Mouse (Mus musculus): Measurements from ENCODE around the gene Cap2.

Gene Cap2

GRCm38 (mm10) chr13:46554736-46555135, 53.1 kb downstream of the Cap2 start:
- no peak for DNase-seq (ENCODE audit: extremely low spot score, low read depth, low spot score)

- DNase-seq (ENCODE audit: extremely low spot score, low read depth, low spot score), result no peak
These were observed 64.3 kb downstream of the Cap2 start for GRCm38 (mm10) chr13:46565913-46566312.

- DNase-seq (ENCODE audit: extremely low spot score, low read depth, low spot score), result no peak
These were observed 67.8 kb downstream of the Cap2 start for GRCm38 (mm10) chr13:46569469-46569868.

- DNase-seq (ENCODE audit: extremely low spot score, low read depth, low spot score), result no peak
These were observed 69.5 kb downstream of the Cap2 start for GRCm38 (mm10) chr13:46571141-46571592.

GRCm38 (mm10) chr13:46571961-46572647, 70.5 kb downstream of the Cap2 start:
- no peak for DNase-seq (ENCODE audit: extremely low spot score, low read depth, low spot score)

GRCm38 (mm10) chr13:46572648-46573163, 71.1 kb downstream of the Cap2 start:
- DNase-seq (ENCODE audit: extremely low spot score, low read depth, low spot score), result no peak

GRCm38 (mm10) chr13:46574201-46574600, 72.6 kb downstream of the Cap2 start:
- DNase-seq (ENCODE audit: extremely low spot score, low read depth, low spot score), result no peak

- no peak for DNase-seq (ENCODE audit: extremely low spot score, low read depth, low spot score)
These were observed 73.1 kb downstream of the Cap2 start for GRCm38 (mm10) chr13:46574707-46575106.

GRCm38 (mm10) chr13:46584860-46585259, 83.2 kb downstream of the Cap2 start:
- no peak for DNase-seq (ENCODE audit: extremely low spot score, low read depth, low spot score)

GRCm38 (mm10) chr13:46587717-46588289, 86.2 kb downstream of the Cap2 start:
- no peak for DNase-seq (ENCODE audit: extremely low spot score, low read depth, low spot score)

- no peak for DNase-seq (ENCODE audit: extremely low spot score, low read depth, low spot score)
These were observed 87.0 kb downstream of the Cap2 start for GRCm38 (mm10) chr13:46588606-46589005.

GRCm38 (mm10) chr13:46590885-46591284, 89.2 kb downstream of the Cap2 start:
- no peak for DNase-seq (ENCODE audit: extremely low spot score, low read depth, low spot score)

GRCm38 (mm10) chr13:46600694-46601093, 99.0 kb downstream of the Cap2 start:
- no peak for DNase-seq (ENCODE audit: extremely low spot score, low read depth, low spot score)

- no peak for DNase-seq (ENCODE audit: extremely low spot score, low read depth, low spot score)
These were observed 99.7 kb downstream of the Cap2 start for GRCm38 (mm10) chr13:46601386-46601785.

- no peak for DNase-seq (ENCODE audit: extremely low spot score, low read depth, low spot score)
These were observed 101.0 kb downstream of the Cap2 start for GRCm38 (mm10) chr13:46602674-46603073.

GRCm38 (mm10) chr13:46611033-46611432, 109.4 kb downstream of the Cap2 start:
- no peak for DNase-seq (ENCODE audit: extremely low spot score, low read depth, low spot score)

GRCm38 (mm10) chr13:46613694-46614272, 112.1 kb downstream of the Cap2 start:
- no peak for DNase-seq (ENCODE audit: extremely low spot score, low read depth, low spot score)

- no peak for DNase-seq (ENCODE audit: extremely low spot score, low read depth, low spot score)
These were observed 115.2 kb downstream of the Cap2 start for GRCm38 (mm10) chr13:46616673-46617362.

GRCm38 (mm10) chr13:46619633-46620032, 118.0 kb downstream of the Cap2 start:
- DNase-seq (ENCODE audit: extremely low spot score, low read depth, low spot score), result no peak

GRCm38 (mm10) chr13:46620964-46621757, 119.5 kb downstream of the Cap2 start:
- no peak for DNase-seq (ENCODE audit: extremely low spot score, low read depth, low spot score)

- DNase-seq (ENCODE audit: extremely low spot score, low read depth, low spot score), result no peak
These were observed 125.0 kb downstream of the Cap2 start for GRCm38 (mm10) chr13:46626608-46627007.
